Comparison of ENCODE assay signal across 15 mouse cellular contexts in the genomic region with DNA sequence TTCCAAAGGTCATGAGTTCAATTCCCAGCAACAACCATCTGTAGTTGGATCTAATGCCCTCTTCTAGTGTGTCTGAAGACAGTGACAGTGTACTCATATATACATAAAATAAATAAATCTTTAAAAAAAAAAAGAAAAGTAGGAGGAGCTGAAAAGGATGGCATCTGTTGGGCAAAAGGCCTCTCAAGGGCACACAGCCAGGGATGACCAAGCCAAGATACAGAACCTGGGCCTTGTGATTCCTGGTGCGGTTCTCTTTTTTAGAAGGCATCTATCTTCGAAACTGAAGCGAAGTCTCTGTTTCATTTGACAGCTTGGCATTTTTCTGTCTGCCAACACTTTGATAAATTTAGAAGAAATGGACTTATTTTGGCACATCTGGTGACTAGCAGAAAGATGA.
"Had no signal": no experiment of that assay in that cellular context is flagged by ENCODE, and none has a peak within 500 bp of the region (broad histone marks: within the 10 kb centered on the region; RNA-seq: fewer than 3 reads in every experiment).

No protein-coding gene starts in this region.

- ATAC-seq: liver, embryonic 12.5 days; liver, postnatal 0 days; lung, postnatal 0 days; midbrain, embryonic 13.5 days; midbrain, embryonic 15.5 days; midbrain, embryonic 16.5 days had no signal

- DNase-seq: left cerebral cortex, postnatal 4 days; liver; liver, embryonic 13.5 days; liver, postnatal 0 days; lung, adult 18-20 months; lung, adult 2 months; lung, postnatal 10 days; lung, postnatal 36 days; lung, postnatal 4 days; midbrain, embryonic 14.5 days had no signal
